Mouse (Mus musculus) forebrain, embryonic 15.5 days (tissue): ENCODE data around the gene Gng12. TPM values are rescaled to one million over a fixed set of nuclear protein-coding genes. Genes with fewer than 3 reads are reported as not detected.

ENCODE experiments used
- ATAC-seq: fragments of 200-750 bp; cut with Nextera tagmentation; replicated peaks from 2 replicates; pipeline ENCODE4 v1.8.0; 2017; ENCODE audit warnings: mild to moderate bottlenecking, moderate TSS enrichment, moderate library complexity
- H3K27ac ChIP-seq: fragments of 300-500 bp; sonication (generic); replicated peaks from 2 replicates; pipeline ENCODE4 v1.5.1; 2015; ENCODE audit warnings: mild to moderate bottlenecking, inconsistent platforms
- H3K27me3 ChIP-seq: fragments of 300-500 bp; sonication (generic); 2 replicates; pipeline ENCODE4 v1.6.1; 2015; ENCODE audit warnings: inconsistent platforms
- H3K36me3 ChIP-seq: fragments of 300-500 bp; sonication (generic); 2 replicates; pipeline ENCODE4 v1.6.1; 2015; ENCODE audit warnings: mild to moderate bottlenecking, inconsistent platforms
- H3K4me1 ChIP-seq: fragments of 300-500 bp; sonication (generic); 2 replicates; pipeline ENCODE4 v1.6.1; 2015; ENCODE audit warnings: inconsistent platforms
- H3K4me2 ChIP-seq: fragments of 300-500 bp; sonication (generic); replicated peaks from 2 replicates; pipeline ENCODE4 v1.6.1; 2015; ENCODE audit warnings: mild to moderate bottlenecking, inconsistent platforms
- H3K4me3 ChIP-seq: fragments of 300-500 bp; sonication (generic); 2 replicates; pipeline ENCODE4 v1.5.1; 2015; ENCODE audit warnings: mild to moderate bottlenecking, inconsistent platforms
- H3K9ac ChIP-seq: fragments of 300-500 bp; sonication (generic); replicated peaks from 2 replicates; pipeline ENCODE4 v1.6.1; 2015; ENCODE audit warnings: mild to moderate bottlenecking, inconsistent platforms
- H3K9me3 ChIP-seq: fragments of 300-500 bp; sonication (generic); 2 replicates; pipeline ENCODE4 v1.6.1; 2016; ENCODE audit warnings: inconsistent platforms
- WGBS: fragments of 180-500 bp; shearing (Covaris S2); methylation state at CpG from one replicate; pipeline ENCODE4 v1.1.7; 2015; ENCODE audit warnings: mixed read lengths; 5-methylcytosine and 5-hydroxymethylcytosine counted together
- polyA plus RNA-seq: library from polyadenylated mRNA; unstranded; fragments of >200 nt; fragmentation: Nextera tagmentation; extraction: Ambion mirVana; gene quantifications from 2 replicates; pipeline ENCODE4 v1.2.1, GENCODE M21; 2015

The Gng12 gene
- polyA plus RNA-seq, 1 experiment from 2014 or later: 28.1 TPM

- Histone ChIP-seq H3K9me3 (no peaks in the 10 kb centered on the region), H3K36me3 (no peaks in the 10 kb centered on the region), H3K4me1 (no peaks in the 10 kb centered on the region), H3K9ac (no peak overlapping the region), H3K4me3 (no peak overlapping the region), H3K27me3 (no peaks in the 10 kb centered on the region), H3K4me2 (no peak overlapping the region), H3K27ac (no peak overlapping the region)
- ATAC-seq: no peak
- 91% methylated on average over 7 of the region's 7 CpGs for WGBS
These were observed 26.3 kb downstream of the Gng12 start for GRCm38 (mm10) chr6:66922501-66922900.

- Histone ChIP-seq H3K9ac (no peak overlapping the region), H3K9me3 (no peaks in the 10 kb centered on the region), H3K27ac (no peak overlapping the region), H3K27me3 (no peaks in the 10 kb centered on the region), H3K4me2 (no peak overlapping the region), H3K36me3 (no peaks in the 10 kb centered on the region), H3K4me1 (no peaks in the 10 kb centered on the region), H3K4me3 (no peak overlapping the region)
- 93% methylated on average over 4 of the region's 4 CpGs for WGBS
- no peak for ATAC-seq
These were observed 27.7 kb downstream of the Gng12 start for GRCm38 (mm10) chr6:66923851-66924250.

GRCm38 (mm10) chr6:66924315-66924965, 28.2 kb downstream of the Gng12 start:
- WGBS: 85% methylated on average over 7 of the region's 7 CpGs
- Histone ChIP-seq H3K9ac (no peak overlapping the region), H3K4me2 (no peak overlapping the region), H3K9me3 (no peaks in the 10 kb centered on the region), H3K27me3 (no peaks in the 10 kb centered on the region), H3K4me3 (no peak overlapping the region), H3K27ac (no peak overlapping the region), H3K4me1 (no peaks in the 10 kb centered on the region), H3K36me3 (no peaks in the 10 kb centered on the region)
- no peak for ATAC-seq

- H3K36me3 ChIP-seq: no peaks in the 10 kb centered on the region
- no peaks in the 10 kb centered on the region for H3K4me1 ChIP-seq
- no peak overlapping the region for H3K9ac ChIP-seq
- H3K9me3 ChIP-seq: no peaks in the 10 kb centered on the region
- WGBS: 26% methylated on average over 4 of the region's 4 CpGs
- no peak overlapping the region for H3K4me2 ChIP-seq
- H3K4me3 ChIP-seq: no peak overlapping the region
- no peaks in the 10 kb centered on the region for H3K27me3 ChIP-seq
- no peak for ATAC-seq
- no peak overlapping the region for H3K27ac ChIP-seq
These were observed 30.1 kb downstream of the Gng12 start for GRCm38 (mm10) chr6:66926269-66926668.

- ATAC-seq: no peak
- H3K9me3 ChIP-seq: no peaks in the 10 kb centered on the region
- H3K36me3 ChIP-seq: no peaks in the 10 kb centered on the region
- no peak overlapping the region for H3K4me2 ChIP-seq
- no peak overlapping the region for H3K9ac ChIP-seq
- no peak overlapping the region for H3K27ac ChIP-seq
- no peaks in the 10 kb centered on the region for H3K27me3 ChIP-seq
- H3K4me1 ChIP-seq: no peaks in the 10 kb centered on the region
- H3K4me3 ChIP-seq: no peak overlapping the region
- WGBS: 79% methylated on average over 2 of the region's 2 CpGs
These were observed 32.9 kb downstream of the Gng12 start for GRCm38 (mm10) chr6:66928972-66929645.

GRCm38 (mm10) chr6:66929694-66930093, 33.5 kb downstream of the Gng12 start:
- Histone ChIP-seq H3K4me1 (no peaks in the 10 kb centered on the region), H3K27me3 (no peaks in the 10 kb centered on the region), H3K36me3 (no peaks in the 10 kb centered on the region), H3K4me2 (no peak overlapping the region), H3K27ac (no peak overlapping the region), H3K9ac (no peak overlapping the region), H3K9me3 (no peaks in the 10 kb centered on the region), H3K4me3 (no peak overlapping the region)
- WGBS: 74% methylated on average over 7 of the region's 7 CpGs
- ATAC-seq: no peak

- Histone ChIP-seq H3K4me1 (no peaks in the 10 kb centered on the region), H3K9me3 (no peaks in the 10 kb centered on the region), H3K27ac (no peak overlapping the region), H3K4me2 (no peak overlapping the region), H3K9ac (no peak overlapping the region), H3K4me3 (no peak overlapping the region), H3K36me3 (no peaks in the 10 kb centered on the region), H3K27me3 (no peaks in the 10 kb centered on the region)
- ATAC-seq: peak; percentile 71
- 47% methylated on average over 4 of the region's 4 CpGs for WGBS
These were observed 36.1 kb downstream of the Gng12 start for GRCm38 (mm10) chr6:66932206-66932819.

GRCm38 (mm10) chr6:66940656-66941235, 44.5 kb downstream of the Gng12 start:
- H3K27me3 ChIP-seq: no peaks in the 10 kb centered on the region
- H3K9me3 ChIP-seq: no peaks in the 10 kb centered on the region
- H3K4me1 ChIP-seq: 0 out of 2 replicates have a peak, but pooled peaks cover 5% of the 10 kb centered on the region
- no peak for ATAC-seq
- H3K36me3 ChIP-seq: no peaks in the 10 kb centered on the region
- H3K9ac ChIP-seq: no peak overlapping the region
- no peak overlapping the region for H3K4me3 ChIP-seq
- no peak overlapping the region for H3K27ac ChIP-seq
- WGBS: 68% methylated on average over 7 of the region's 7 CpGs
- no peak overlapping the region for H3K4me2 ChIP-seq

GRCm38 (mm10) chr6:66941792-66942191, 45.6 kb downstream of the Gng12 start:
- H3K4me1 ChIP-seq: 0 out of 2 replicates have a peak, but pooled peaks cover 5% of the 10 kb centered on the region
- H3K4me3 ChIP-seq: no peak overlapping the region
- H3K36me3 ChIP-seq: no peaks in the 10 kb centered on the region
- H3K27me3 ChIP-seq: no peaks in the 10 kb centered on the region
- H3K4me2 ChIP-seq: no peak overlapping the region
- H3K27ac ChIP-seq: no peak overlapping the region
- H3K9me3 ChIP-seq: no peaks in the 10 kb centered on the region
- no peak overlapping the region for H3K9ac ChIP-seq
- 58% methylated on average over 6 of the region's 6 CpGs for WGBS
- no peak for ATAC-seq

- no peak for ATAC-seq
- Histone ChIP-seq H3K9me3 (no peaks in the 10 kb centered on the region), H3K4me1 (0 out of 2 replicates have a peak, but pooled peaks cover 5% of the 10 kb centered on the region), H3K4me2 (no peak overlapping the region), H3K4me3 (no peak overlapping the region), H3K36me3 (no peaks in the 10 kb centered on the region), H3K27me3 (no peaks in the 10 kb centered on the region), H3K27ac (no peak overlapping the region), H3K9ac (no peak overlapping the region)
- WGBS: 78% methylated on average over 4 of the region's 4 CpGs
These were observed 46.6 kb downstream of the Gng12 start for GRCm38 (mm10) chr6:66942826-66943225.

GRCm38 (mm10) chr6:66943367-66944189, 47.4 kb downstream of the Gng12 start:
- Histone ChIP-seq H3K36me3 (no peaks in the 10 kb centered on the region), H3K4me2 (no peak overlapping the region), H3K27me3 (no peaks in the 10 kb centered on the region), H3K9me3 (no peaks in the 10 kb centered on the region), H3K4me1 (0 out of 2 replicates have a peak, but pooled peaks cover 5% of the 10 kb centered on the region), H3K9ac (no peak overlapping the region), H3K27ac (no peak overlapping the region), H3K4me3 (no peak overlapping the region)
- ATAC-seq: peak; percentile 47; the same call in 1 of the 2 replicates
- 16% methylated on average over 6 of the region's 6 CpGs for WGBS
